Mouse (Mus musculus): ENCODE measurements at regions not wholly inside any gene's neighbourhood (a gene's known extent, or its start where the extent isn't known, plus 50 kb on each side); places are given as distances from the start of the nearest gene placed in this dataset.

DNA sequence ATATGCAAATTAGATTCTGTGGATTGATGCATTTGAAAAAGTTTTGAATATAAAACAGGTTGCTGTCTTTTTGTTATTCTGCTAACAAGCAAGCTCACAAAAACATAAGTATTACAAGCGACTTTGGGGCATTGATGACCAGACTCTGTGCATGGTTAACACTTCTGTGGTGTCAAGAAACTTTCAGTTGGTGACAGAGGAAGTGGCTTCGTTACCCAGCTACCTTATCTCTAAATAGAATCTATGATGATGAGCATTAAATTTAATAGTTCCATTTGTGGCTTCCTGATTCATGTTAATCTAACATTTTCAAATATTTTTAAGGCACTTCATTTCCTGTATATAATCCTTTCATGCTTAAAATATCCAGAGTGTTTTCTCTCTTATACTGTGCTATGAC lies 100.8 kb downstream of the Tm2d1 start:
- no peak for DNase-seq (ENCODE audit: low spot score)

DNA sequence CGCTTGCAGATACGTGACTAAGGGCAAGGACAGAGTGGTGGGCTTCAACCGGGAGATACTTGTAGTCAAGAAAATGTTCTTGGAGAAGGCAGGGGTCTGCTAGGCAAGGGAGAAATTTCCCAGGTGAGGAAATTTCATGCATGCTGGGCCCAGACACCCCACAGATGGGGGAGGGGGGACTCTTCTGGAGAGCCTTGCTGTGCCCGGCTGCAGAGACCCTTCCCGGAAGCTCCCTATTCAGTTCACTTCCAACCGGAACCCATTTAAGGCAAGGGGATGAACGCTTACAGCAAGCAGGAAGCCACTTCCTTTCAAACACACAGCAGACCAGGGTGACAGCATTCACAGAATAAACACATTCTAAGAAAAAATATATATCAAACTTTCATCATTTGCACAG lies 124.8 kb downstream of the Tm2d1 start:
- DNase-seq (ENCODE audit: low spot score) = no peak

DNA sequence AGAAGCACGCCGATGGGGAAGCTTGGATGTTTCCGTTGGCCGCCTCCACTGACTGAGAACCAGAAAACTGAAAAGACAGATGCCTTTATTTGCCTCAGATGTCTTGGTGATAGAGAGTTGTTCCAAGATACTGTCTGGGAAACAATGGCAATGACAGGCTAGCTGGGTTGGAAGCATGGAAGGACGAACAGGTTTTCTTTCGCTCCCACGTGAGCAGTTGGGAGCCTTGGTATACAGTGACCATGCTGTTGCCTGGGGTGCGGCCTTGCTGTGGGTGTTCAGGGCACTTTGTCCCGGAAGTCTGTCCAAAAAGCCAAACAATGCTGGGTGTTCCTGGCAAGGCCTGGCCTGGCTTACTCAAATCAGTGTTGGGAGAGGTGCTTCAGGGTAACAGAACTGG lies 125.4 kb downstream of the Tm2d1 start:
- DNase-seq (ENCODE audit: low spot score) = no peak

DNA sequence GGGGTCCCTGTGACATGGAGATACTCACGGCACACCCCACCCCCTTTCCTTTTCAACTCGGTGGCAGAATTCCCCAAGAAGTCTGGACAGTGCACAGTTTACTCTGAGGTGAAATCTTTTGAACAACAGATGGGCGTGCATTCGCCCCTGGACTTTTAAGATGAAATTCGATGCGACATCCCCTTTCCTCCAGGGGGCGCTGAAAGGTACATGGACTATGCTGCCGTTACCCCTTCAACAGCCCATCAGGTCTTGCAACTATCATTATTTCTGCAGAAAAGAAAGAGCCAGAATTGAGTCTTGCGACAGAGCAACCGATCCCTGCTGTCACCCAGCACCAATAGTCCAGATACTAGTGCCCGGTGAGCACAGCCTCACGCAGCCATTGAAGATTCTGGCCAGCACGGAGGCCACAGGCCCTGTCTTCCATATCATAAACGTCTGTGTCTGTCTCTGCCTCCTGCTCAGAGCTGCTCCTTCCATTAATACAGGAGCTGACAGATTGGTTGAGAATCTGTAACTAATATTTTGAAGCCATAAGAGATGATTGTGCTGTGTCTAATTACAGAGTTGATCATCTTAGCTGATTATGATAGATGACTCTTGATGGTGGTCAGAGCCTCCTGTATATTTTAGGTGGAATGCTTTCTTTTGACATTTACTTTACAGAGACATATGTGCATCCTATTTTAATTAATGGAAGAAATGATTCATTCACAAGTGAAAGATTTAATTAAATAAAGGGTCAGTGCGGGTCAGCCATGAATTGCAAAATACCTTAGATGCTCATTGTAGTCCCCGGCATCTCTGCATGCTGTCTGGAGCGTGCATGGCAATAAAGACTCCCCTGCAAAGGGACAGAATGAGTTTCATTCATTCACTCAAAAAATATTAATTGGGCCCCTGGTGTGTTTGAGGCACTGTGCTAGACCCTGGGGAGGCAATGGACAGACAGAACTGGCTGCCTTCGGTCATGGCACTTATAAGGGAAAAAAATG lies 128.0 kb downstream of the Tm2d1 start:
- DNase-seq (ENCODE audit: low spot score) = no peak

DNA sequence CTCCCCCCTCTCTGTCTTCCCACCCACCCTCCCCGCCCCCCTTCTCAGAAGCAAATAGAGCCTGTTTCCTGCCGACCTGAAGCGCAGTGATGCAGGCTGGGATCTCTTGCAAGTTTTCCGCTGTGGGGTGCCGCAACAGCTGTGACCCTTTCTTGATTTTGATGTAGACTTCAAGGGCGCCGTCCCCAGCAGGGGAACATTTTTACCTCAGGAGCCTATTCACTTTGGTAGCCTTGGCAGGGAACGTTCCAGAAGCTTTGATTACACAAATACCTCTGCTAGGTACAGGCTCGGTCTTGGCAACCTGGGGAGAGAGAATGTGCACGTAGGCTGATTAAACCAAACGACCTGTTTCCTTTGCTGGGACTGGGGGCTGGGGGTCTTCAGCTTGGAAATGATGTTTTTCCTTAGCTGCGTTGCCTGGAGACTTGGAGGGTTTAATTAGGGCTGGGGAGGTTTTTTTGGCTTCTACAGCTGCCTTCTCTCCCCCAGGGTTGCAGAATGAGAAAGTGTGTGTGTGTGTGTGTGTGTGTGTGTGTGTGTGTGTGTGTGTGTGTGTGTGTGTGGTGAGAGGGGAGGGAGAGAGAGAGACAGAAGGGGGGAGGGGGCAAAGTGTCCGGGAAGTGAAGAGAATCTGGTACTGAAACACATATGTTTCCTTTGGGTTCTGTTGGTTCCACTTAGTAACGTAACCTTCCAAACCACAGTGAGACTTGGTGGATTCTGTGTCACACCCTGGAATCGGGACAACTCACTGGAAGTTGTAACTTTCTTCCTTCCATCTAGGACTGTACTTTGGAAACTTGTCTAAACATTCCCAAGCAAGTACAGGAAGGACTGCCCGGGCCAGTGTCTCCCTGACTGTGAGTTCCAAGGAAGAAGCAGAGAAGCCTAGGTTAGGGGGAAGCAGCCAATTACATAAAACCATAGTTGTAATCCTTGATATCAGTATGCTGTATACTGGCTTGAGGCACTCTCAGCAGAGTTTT lies 138.9 kb downstream of the Tm2d1 start:
- no peak for DNase-seq (ENCODE audit: low spot score)

DNA sequence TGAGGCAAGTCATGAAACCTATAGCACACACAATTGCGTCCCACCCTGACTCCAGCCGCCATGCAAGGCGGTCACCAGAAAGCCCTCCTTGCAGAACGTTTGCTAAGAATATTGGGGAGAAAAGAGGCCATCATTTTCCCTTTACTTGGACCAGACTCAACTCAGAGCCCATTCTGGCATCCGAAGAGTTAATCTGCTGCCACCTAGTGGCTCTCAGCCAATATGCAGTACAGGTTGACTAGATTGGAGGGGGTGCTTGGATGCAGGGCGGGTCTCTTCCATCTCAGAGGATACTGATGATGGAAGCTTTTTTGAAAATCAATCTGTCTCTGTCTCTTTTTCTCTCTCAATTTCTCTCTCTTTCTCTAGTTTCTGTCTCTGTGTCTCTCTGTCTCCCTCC lies 139.6 kb downstream of the Tm2d1 start:
- DNase-seq (ENCODE audit: low spot score) = peak; percentile 43

DNA sequence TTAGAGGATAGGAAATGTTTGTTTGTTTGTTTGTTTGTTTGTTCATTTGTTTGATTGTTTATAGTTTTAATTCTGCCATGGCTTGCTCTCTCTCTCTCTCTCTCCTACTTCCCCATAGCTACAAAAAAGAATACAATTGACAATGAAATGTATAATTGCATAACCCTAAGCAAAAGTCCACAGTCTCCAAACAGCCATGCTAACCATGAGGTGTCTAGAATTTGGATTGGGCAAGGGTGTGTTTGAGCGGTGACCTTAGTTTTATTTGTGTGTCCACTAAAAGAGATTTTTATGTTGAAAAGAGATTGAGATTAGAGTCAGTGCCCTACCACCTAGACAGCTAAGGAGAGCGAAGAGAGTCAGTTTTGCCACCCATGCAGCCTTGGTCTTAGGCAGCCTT lies 141.2 kb downstream of the Tm2d1 start:
- DNase-seq (ENCODE audit: low spot score) = no peak

DNA sequence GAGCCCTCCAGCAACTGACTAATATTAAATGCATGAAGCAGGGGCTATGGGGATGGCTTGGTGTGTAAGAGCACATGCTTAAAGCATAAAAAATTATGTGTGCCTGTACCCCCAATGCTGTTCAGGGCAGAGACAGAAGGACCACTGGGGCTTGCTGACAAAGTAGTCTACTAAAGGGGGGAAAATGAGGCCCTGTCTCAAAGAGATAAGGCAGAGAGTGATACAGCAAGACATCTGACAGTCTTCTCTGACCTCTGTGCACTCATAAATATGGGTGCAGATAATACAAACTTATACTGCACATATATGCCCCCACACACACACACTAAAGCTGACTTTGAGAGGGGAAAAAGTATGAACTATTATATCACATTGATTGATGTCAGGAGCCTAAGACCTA lies 142.8 kb downstream of the Tm2d1 start:
- DNase-seq (ENCODE audit: low spot score) = no peak

DNA sequence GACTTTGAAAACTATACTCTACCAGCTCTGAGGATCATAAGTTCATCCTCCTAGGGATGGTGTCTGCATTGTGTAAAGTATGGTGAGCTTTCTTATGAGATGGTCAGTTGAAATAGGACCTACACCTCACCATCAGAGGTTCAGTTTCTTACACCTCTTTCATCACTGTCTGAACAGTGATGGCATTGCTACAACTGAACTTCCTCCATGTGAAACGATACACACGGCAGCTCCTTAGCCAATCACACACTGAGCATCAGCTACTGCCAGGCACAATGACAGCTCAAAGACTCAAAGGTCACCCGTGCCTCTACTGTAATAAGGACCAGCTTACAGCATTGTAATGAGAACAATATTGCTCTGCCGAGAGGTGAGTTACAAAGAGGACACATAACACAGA lies 145.0 kb downstream of the Tm2d1 start:
- DNase-seq (ENCODE audit: low spot score) = no peak

DNA sequence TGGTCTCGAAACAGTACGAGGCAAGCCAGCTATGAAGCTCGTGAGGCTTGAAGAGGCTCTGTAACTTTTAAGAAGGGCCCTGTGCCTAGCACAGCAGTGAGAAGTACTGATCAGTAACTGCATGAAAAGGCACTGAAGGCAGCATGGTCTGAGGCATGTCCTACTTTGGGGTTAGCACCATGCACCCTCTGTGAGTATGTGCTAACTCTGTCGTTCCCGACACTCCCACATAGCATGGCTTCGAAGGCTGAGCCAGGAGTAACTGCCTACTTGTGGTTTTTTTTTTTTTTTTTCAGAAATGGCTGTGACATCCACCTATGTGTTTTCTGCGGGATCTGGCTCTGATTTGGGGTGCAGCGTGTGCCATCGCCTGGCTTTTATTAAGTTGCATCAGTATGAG lies 145.6 kb downstream of the Tm2d1 start:
- DNase-seq (ENCODE audit: low spot score) = no peak

DNA sequence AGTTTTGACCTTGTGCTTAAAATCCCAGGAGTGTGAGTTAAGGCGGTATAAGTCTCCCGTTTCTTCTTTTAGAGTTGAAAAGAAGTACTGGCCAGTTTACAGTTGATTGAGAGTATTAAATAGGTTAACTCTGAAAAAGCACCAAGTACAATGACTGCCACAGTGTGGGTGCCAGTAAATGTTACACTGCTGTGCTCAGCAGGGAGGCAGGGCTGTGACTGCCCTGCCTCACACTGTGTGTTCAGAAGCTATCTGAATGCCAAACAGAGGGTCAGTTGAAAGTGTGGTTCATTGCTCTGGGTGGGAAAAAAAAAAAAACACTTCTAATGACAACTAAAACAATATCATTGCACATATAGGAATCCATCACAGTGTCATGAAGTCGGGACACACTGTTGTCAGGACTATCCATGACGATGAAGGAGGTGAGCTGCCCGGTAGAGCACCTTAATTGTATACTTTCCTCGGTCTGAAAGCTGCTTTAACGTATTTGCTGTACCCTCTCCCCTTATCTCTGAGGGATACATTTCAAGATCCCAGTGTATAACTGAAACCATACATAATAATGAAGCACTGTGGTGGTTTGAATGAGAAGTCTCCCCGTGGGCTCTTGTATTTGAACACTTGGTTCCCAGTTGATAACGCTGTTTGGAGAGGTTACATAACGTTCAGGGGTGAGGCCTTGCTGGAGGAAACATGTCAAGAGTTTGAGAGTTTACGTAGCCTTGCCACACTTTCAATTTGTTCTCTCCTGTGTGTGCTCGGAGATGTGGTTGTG lies 146.9 kb downstream of the Tm2d1 start:
- no peak for DNase-seq (ENCODE audit: low spot score)

DNA sequence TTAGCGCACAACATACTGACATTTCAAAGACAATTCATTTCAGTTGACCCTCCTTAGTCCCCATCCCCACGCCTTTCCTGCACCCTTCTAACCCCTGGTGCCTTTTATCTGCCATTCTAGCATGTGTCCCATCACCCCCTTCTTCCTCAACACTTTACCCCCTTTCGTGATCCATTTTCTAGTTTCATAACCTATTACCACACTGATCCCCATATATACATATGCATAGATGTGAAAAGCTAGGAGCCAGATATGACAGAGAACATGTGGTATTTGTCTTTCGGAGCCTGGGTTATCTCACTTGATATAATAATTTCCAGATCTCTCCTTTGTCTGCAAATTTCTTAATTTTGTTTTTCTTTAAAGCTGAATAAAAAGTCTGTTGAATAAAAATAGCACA lies 154.9 kb downstream of the Tm2d1 start:
- DNase-seq (ENCODE audit: low spot score) = no peak

DNA sequence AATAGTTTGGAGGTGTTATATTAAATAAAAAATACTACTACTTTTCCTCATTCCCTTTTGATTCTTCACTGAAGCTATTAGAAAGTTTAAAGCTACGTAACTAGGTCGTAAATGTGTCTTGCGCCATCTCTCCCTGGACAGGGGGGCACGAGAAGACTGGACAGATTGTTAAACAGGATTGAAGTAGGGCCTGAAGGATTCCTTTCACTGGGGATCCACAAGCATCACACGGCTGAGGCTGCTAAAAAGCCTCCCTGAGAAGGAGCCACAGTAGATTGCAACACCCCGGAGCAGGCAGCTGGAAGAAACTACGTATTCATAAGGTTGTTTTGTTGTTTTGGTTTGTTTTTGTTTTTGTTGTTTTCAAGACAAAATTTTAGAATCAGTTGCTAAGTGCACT lies 158.7 kb downstream of the Tm2d1 start:
- no peak for DNase-seq (ENCODE audit: low spot score)

DNA sequence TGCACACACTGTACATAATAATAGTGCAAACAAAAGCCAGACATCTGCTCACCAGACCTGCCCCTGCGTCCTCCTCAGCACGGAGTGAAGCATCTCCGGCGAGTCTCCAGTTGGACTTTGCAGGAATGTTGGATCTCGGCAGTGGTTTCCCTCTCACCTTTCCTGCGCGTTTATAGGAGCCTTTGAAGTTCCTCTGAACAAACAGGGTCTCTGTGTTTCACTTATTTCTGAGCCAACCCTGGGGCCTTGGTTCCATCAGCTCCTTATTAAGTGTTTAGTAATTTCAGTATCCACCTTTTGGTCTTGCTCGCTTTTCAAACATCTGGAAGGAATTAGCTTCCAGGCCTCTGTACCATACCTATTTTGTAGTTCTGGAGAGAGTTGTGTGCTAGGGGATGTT lies 159.7 kb downstream of the Tm2d1 start:
- no peak for DNase-seq (ENCODE audit: low spot score)

DNA sequence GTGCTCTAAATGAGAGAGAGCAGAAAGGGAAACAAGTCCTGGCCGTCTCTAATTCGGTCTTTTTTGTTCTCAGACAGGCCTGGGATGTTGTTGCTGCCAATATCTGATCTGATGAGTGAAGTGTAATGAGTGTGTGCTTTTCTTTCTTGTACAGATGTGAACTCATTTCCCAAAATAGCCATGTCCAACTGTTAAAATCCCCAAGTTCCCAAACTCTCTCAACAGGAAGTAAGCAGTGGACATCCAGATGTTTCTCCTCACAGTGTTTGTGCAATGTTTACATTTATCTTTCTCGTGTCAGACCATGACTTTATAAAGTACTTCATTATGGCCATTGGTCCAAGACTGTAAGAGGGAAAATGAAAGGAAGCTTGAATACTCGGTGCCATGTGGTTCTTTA lies 161.5 kb downstream of the Tm2d1 start:
- DNase-seq (ENCODE audit: low spot score) = no peak

DNA sequence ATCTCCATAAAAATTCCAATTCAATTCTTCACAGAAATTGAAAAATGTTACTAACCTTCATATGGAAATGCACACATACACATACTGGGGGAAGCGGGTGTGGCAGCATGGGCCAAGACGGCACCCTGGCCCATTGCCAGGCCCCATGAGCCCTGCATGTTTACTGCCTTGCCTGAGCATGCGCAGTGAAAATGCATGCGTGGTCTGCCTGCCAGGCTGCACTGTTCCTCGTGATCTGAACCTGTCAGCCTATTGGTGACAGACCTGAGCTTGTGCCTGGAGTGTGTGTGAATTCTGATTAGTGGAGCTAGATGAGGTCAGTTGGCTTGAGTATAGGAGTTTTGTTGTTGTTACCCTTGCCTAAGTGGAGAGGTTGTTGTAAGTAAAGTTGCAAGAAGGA lies 167.9 kb downstream of the Tm2d1 start:
- peak; percentile 75 for DNase-seq (ENCODE audit: low spot score)

DNA sequence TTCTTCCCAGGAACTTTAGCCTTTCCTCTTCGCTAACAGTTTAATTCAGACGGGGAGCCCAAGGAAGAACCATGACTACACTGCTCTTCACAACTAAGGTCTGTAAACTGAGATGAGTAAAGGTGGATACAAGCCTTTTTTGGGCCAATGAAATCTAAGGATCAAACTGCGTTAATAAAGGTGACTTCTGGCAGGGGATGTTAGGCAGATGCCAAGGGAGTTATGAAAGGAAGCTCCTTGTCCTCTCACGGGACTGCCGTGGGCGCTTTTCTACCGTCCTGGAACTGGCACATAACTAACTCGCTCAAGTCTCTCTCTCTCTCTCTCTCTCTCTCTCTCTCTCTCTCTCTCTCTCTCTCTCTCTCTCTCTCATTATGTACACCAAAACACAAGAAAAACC lies 175.7 kb downstream of the Tm2d1 start:
- no peak for DNase-seq (ENCODE audit: low spot score)

DNA sequence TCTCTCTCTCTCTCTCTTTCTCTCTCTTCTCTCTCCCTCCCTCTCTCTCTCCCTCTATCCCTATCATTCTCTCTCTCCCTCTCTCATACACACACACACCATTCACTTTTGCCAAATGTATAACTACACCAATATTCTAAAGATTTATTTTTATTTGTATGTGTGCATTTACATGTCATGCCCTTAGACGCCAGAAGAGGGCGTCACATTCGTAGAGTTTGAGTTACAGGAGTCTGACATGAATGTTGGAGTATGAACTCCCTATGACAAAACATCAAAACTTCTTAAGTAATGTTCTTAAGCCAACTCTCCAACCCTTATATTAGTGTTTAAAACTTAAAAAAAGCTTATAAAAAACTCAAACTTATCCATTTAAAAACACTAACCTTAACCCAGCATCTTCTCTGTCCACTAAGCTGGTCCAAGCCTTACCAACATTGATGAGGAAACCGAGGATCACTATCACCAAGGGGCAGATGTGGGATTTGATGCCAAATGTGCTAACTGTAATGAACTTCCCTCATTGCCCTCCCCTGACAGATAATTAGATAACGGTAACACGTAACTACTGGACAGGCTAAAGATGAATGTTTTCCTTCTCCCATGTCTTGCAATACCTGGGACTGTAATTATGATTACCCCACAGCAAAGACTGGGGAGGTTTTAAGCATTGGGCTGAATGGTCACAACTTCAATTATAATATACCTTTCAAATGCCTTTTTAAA lies 176.7 kb downstream of the Tm2d1 start:
- DNase-seq (ENCODE audit: low spot score) = no peak

DNA sequence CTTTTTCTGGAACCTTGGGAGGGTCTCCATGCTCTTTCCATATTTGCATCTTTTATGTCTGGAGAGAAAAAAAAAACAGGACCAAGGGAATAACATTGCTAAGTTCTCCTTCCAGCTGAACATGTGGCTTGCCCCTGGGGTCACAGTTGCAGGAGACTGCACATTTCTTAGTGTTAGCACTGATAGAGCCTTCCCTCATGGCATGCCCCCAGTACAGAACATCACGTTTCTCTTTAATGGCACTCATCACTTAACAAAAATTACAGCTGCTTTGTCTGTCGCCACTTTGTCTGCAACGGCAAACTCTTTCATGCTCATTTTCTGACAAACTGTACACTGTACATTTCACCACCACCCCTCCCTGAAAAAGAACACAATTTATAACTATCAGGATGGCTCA lies 180.0 kb downstream of the Tm2d1 start:
- no peak for DNase-seq (ENCODE audit: low spot score)

DNA sequence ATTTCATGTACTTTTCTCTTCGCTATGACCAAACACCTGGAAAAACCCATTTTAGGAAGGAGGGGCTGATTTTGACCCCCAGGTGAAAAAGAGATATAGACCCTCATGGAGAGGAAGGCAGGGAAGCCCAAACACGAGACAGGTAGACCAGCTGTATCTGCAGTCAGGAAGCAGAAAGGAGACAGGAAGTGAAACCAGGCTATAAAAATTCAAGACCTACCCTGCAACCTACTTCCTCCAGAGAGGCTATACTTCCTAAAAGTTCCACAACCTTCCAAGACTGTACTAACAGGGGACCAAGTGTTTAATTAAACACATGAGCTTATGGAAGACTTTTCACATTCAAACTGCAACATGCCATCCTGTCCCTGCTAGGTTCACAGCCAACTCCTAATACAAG lies 180.9 kb downstream of the Tm2d1 start:
- no peak for DNase-seq (ENCODE audit: low spot score)

DNA sequence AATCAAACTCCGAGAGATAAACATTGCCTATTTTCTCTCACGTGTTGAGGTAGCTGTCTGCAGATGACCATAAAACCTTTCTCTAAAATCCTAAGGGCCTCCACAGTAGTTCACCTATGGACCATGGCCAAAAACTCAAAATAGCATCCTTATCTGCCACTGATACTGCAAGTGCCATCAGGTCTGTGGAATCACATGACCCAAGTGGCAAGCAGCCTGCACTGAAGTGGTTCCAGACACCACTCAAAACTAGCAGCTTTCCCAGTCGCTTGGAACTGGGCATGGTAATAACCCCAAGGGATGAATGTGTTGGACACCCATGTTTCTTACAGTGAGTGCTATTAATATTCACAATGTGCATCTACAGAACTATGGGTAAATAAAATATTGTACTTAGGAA lies 182.0 kb downstream of the Tm2d1 start:
- no peak for DNase-seq (ENCODE audit: low spot score)

Measured in spleen, adult 12 weeks (tissue).